Mouse (Mus musculus) heart, adult 8-10 months (tissue): ENCODE results near the gene Cltb. TPM values are rescaled to one million over a fixed set of nuclear protein-coding genes. Genes with fewer than 3 reads are reported as not detected.

Experiments
- DNase-seq: peaks from one replicate; pipeline ENCODE4 v3.0.0; 2022; ENCODE audit warnings: low spot score
- microRNA-seq: library from miRNA; unstranded; fragments of <30 nt; microRNA quantifications from one replicate; pipeline ENCODE4 v1.2.0, GENCODE M21; 2022
- total RNA-seq, 4 experiments: library from RNA; stranded (reverse); gene quantifications; 2 replicates each; pipeline ENCODE4 v1.2.4; 2022

Cltb gene
- total RNA-seq, 4 experiments from 2014 or later = 86.1 to 103 (median 94.1) TPM

DNA sequence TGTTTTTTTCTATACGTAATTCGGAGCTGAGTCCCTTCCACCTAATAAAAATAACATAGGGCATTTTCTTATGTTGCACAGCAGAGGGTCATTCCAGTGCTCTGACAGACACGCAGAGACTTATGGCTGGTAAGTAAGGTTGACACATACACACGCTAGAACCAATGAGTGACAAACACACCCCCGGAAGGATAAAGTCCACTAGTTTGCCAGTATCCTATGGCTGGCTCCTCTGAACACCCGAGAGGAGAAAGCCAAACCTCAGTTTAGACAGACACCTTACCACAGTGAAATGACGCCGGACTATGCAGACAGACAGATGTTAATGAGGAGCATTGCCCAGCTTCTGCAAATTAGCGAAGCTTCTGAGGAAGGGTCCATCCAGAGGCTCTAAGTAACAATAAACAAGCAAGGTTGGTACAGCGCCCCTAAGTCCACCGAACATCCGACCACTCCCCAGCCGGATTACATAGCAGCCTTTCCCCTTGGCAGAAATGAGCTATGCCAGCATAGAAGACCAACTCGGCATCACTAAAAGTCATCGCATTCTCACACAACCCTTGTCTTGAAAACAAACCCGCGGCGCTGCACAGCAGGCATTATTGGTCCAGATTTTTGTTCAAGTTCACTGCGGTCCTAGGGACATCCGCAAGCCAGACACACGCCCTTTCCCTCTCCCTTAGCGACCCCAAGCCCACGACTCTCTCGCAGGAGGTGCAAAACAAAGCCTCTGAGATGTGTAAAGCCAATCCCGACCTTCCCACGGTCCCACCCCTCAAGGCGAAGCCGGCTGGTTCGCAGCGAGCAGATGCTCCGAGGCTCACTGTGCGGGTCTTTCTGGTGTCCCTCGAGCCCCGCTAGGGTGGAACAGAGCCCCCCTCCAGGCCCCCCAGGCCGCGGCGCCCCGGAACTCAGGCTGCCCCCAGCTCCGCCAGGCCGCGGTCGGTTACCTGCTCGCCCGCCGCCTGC lies 46.6 kb downstream of the Cltb start:
- DNase-seq = no peak

DNA sequence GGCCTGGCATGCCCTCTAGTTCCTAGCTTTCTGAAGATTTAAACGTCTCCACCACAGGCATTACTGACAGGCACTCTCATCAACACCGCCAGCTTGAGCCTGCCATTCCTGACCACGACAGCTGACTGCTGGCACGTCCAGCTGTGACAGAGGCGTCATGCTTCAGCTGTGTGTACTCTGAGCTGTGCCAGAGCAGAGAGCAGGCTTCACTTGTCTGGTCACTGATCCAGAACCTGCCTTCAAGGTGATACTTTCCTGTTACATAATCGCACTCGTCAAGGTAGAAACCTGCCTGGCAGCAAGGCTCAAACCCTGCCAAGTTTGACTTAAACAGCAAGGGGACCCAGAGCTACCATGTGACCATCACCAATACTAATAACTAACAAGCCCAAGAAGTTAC lies 48.6 kb downstream of the Cltb start:
- no peak for DNase-seq

DNA sequence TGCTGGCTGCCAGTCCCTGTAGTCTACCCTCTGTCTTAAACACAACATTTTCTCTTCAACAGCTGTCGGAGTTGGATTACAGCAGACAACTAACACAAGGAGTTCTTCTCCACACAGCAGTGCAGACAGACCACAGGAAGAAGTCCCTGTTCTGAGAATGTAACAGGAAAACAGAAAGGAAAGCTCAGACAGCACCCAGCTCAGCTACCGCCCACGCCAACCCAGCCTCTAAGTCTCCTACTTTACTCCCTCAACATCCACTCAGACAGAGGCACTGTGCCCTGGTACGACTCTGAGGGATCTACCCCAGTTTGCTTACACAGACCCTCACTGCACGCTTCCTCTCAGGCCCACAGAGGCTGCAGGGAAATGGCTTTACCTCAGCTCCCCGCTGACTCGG lies 50.5 kb downstream of the Cltb start:
- no peak for DNase-seq

DNA sequence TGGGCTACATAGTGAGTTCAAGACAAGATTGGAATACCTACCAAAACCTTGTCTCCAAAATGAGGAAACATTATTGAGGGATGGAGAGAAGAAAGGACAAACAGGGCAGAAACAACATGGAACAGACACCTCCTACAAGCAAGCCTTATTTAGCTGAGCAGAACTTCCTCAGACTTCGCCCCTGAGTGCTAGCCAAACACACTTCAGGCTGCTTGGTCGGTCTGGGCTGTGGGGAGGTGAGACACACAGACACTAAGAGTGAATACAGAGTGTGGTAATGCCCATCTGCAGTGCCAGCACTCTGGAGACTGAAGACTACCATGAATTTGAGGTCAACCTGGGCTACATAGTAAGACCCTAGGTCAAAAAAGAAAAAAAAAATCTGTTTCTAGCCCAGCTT lies 51.5 kb downstream of the Cltb start:
- no peak for DNase-seq

DNA sequence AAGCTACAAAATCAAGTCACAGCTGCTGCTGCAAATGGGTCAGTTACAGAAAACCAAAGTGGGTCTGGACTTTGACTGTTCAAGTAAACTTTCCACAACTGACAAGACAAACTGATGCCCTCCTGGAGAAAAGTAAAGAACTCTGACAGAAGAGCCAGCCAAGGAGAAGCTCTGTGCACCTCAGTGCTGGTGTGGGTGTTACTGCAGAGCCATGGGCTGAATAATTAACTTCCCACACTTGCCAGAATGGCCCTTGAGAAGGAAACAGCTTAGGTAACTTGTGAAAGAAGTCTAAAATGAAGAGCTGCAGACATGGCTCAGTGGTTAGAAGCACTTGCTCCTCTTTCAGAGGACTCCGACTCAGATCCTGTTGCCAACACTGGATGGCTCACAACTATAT lies 53.5 kb downstream of the Cltb start:
- DNase-seq = no peak

DNA sequence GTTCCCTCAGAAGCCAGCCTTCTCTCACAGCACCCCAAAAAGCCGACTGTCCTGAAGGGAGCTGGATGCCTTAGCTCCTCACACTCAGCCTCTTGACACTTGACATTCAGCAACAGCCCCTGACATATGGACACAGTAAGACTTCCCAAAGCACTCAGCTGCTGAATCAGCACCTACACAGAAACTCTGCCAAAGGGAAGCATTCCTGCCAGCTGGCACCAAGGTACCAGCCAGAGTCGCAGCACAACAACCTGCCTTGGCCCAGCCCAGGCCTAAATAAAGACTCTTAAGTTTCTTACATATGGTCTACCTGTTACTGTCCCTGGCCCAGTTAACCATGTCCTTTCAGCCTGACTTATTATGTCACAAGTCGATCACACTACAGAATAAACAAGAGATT lies 54.3 kb downstream of the Cltb start:
- DNase-seq = peak; percentile 29

DNA sequence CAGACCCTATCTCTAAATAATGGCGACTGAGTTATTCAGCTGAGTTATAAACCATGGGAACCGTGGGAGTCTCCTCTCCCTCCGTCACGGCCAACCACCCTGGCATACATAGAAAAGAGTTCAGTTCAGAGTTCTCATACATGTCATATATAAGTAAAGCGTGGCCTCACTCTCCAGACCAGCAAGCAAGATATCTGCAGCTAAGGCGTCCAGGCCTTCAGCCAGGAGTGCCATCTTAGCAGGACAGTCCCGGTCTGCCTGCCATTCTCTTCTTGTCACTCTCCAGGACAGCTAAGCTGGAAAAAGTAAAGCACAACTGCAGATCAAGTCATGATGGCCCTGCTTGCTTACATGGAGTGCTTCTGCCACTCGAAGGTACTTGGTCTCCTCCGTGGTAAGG lies 55.0 kb downstream of the Cltb start:
- DNase-seq = no peak

DNA sequence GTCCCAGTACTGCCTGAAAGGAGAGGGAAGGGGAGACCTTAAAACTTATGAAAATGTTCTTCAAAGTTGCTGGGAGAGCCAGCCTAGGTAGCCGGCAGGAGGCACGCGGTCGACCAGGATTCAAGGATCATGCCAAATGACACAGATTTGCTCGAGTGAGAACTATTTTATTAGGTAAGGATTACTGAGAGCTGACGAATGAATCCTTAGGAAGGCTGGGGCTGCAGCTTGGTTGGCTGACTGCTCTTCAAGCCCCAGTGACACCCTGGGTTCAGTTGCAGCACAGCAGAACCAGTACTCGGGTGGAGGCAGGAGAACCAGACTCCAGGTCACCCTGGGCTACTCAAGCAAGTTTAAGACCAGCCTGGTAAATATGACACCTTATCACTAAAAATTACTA lies 63.1 kb downstream of the Cltb start:
- DNase-seq = no peak

Small RNAs within 50 kb of the gene (microRNA-seq; reads per million reads assigned to microRNA genes)
- gene Gm24195 = not detected

Other genes with a start within 250 kb of the Cltb start
- gene Cplx2, start 240.0 kb downstream of the Cltb start, total RNA-seq = 1 to 10 TPM; 2.0 to 3.0 (median 2.5) TPM
- gene Thoc3, start 142.5 kb downstream of the Cltb start, total RNA-seq = 10 to 100 TPM; 20.5 to 23.3 (median 21.1) TPM
- 1 to 10 TPM; 1.8 to 3.1 (median 2.4) TPM for gene Simc1, start 107.6 kb downstream of the Cltb start, total RNA-seq
- 100 to 1,000 TPM in 1 of 4 experiments, 10 to 100 TPM in 3; 93.5 to 102 (median 96.6) TPM for gene 4833439L19Rik, start 45.9 kb downstream of the Cltb start, total RNA-seq
- gene Arl10, start 36.3 kb downstream of the Cltb start, total RNA-seq = 1 to 10 TPM; 4.1 to 6.6 (median 5.0) TPM
- gene Nop16, start 21.3 kb downstream of the Cltb start, total RNA-seq = 10 to 100 TPM; 14.5 to 18.3 (median 16.0) TPM
- gene Higd2a, start 21.1 kb downstream of the Cltb start, total RNA-seq = 100 to 1,000 TPM; 178 to 218 (median 190) TPM
- 10 to 100 TPM; 15.8 to 24.3 (median 21.3) TPM for gene Faf2, start 10.4 kb upstream of the Cltb start, total RNA-seq
- gene Rnf44, start 82.6 kb upstream of the Cltb start, total RNA-seq = 10 to 100 TPM; 46.2 to 53.4 (median 47.6) TPM
- gene Cdhr2, start 90.1 kb upstream of the Cltb start, total RNA-seq = not detected
- gene Gprin1, start 138.5 kb upstream of the Cltb start, total RNA-seq = under 1 TPM in 1 of 4 experiments, not detected in 3; 0.16 TPM
- gene Sncb, start 155.3 kb upstream of the Cltb start, total RNA-seq = under 1 TPM in 1 of 4 experiments, not detected in 3; 0.46 TPM
- gene Eif4e1b, start 172.7 kb upstream of the Cltb start, total RNA-seq = not detected
- 10 to 100 TPM; 14.0 to 24.3 (median 18.1) TPM for gene Tspan17, start 178.0 kb upstream of the Cltb start, total RNA-seq